Mouse (Mus musculus) lung, postnatal 0 days (tissue): ENCODE measurements around the gene Dnlz. TPM values are rescaled to one million over a fixed set of nuclear protein-coding genes. Genes with fewer than 3 reads are reported as not detected.

Experiments
- ATAC-seq: fragments of 200-750 bp; cut with Nextera tagmentation; 2 replicates; pipeline ENCODE4 v1.8.0; 2017; ENCODE audit warnings: moderate library complexity
- DNase-seq: peaks from one replicate; pipeline ENCODE4 v3.0.0-alpha.2; 2016; ENCODE audit warnings: low spot score
- H3K27ac ChIP-seq: fragments of 300-500 bp; sonication (generic); 2 replicates; pipeline ENCODE4 v1.5.1; 2014; ENCODE audit warnings: antibody characterized with exemption, mild to moderate bottlenecking, low read length, mixed read lengths
- H3K27me3 ChIP-seq: fragments of 300-500 bp; sonication (generic); replicated peaks from 2 replicates; pipeline ENCODE4 v1.6.1; 2014; ENCODE audit warnings: low read length, mixed read lengths; ENCODE audit not compliant: insufficient read depth
- H3K36me3 ChIP-seq: fragments of 300-500 bp; sonication (generic); 2 replicates; pipeline ENCODE4 v1.6.1; 2014; ENCODE audit warnings: low read length, mixed read lengths; ENCODE audit not compliant: insufficient read depth
- H3K4me1 ChIP-seq: fragments of 300-500 bp; sonication (generic); 2 replicates; pipeline ENCODE4 v1.6.1; 2014; ENCODE audit warnings: antibody characterized with exemption, low read depth, low read length, mixed read lengths; ENCODE audit not compliant: insufficient read depth
- H3K4me2 ChIP-seq: fragments of 300-500 bp; sonication (generic); replicated peaks from 2 replicates; pipeline ENCODE4 v1.6.1; 2014; ENCODE audit warnings: low read depth, mild to moderate bottlenecking, low read length, moderate library complexity, mixed read lengths
- H3K4me3 ChIP-seq: fragments of 300-500 bp; sonication (generic); 2 replicates; pipeline ENCODE4 v1.5.1; 2014; ENCODE audit warnings: low read depth, low read length
- H3K9ac ChIP-seq: fragments of 300-500 bp; sonication (generic); replicated peaks from 2 replicates; pipeline ENCODE4 v1.6.1; 2014; ENCODE audit warnings: low read depth, mild to moderate bottlenecking
- H3K9me3 ChIP-seq: fragments of 300-500 bp; sonication (generic); 2 replicates; pipeline ENCODE4 v1.6.1; 2016; ENCODE audit warnings: low read length, mixed read lengths
- CTCF ChIP-seq: IDR thresholded peaks from 2 replicates; pipeline ENCODE4 v1.5.1; 2016; ENCODE audit warnings: antibody characterized with exemption, mild to moderate bottlenecking
- EP300 ChIP-seq: IDR thresholded peaks from 2 replicates; pipeline ENCODE4 v1.6.1; 2016; ENCODE audit warnings: antibody characterized with exemption, mild to moderate bottlenecking, control low read depth
- WGBS: fragments of 180-500 bp; shearing (Covaris S2); extraction: QIAGEN DNeasy Blood & Tissue Kit; methylation state at CpG from one replicate; pipeline ENCODE4 v1.1.7; 2014; 5-methylcytosine and 5-hydroxymethylcytosine counted together
- polyA plus RNA-seq: library from polyadenylated mRNA; unstranded; fragments of >200 nt; fragmentation: Nextera tagmentation; extraction: Ambion mirVana; gene quantifications from 2 replicates; pipeline ENCODE4 v1.2.1, GENCODE M21; 2015

The Dnlz gene
- polyA plus RNA-seq, 1 experiment from 2014 or later: 15.5 TPM

- no peaks in the 10 kb centered on the region for H3K27me3 ChIP-seq
- no peak overlapping the region for H3K4me3 ChIP-seq
- ATAC-seq: no peak
- no peak overlapping the region for H3K27ac ChIP-seq
- peaks cover 18% of the 10 kb centered on the region; the same call in 1 of the 2 replicates for H3K4me1 ChIP-seq
- no peaks in the 10 kb centered on the region for H3K9me3 ChIP-seq
- H3K9ac ChIP-seq: no peak overlapping the region
- H3K4me2 ChIP-seq: no peak overlapping the region
- 55% methylated on average over 5 of the region's 5 CpGs for WGBS
- DNase-seq: no peak
- no peaks in the 10 kb centered on the region for H3K36me3 ChIP-seq
- no peak for TF ChIP-seq EP300
- no peak for TF ChIP-seq CTCF
Measured at GRCm38 (mm10) chr2:26311936-26312335, 40.0 kb downstream of the Dnlz start.

- Histone ChIP-seq H3K27ac (peak overlapping the region; percentile 78), H3K36me3 (no peaks in the 10 kb centered on the region), H3K4me1 (peaks cover 8% of the 10 kb centered on the region; the same call in 1 of the 2 replicates), H3K4me2 (no peak overlapping the region), H3K9me3 (no peaks in the 10 kb centered on the region), H3K9ac (no peak overlapping the region), H3K27me3 (no peaks in the 10 kb centered on the region), H3K4me3 (no peak overlapping the region)
- ATAC-seq (peak; percentile 80), DNase-seq (peak; percentile 93)
- 15% methylated on average over 10 of the region's 10 CpGs for WGBS
- TF ChIP-seq EP300: peak; percentile 55
- TF ChIP-seq CTCF: no peak
Measured at GRCm38 (mm10) chr2:26309739-26310138, 42.2 kb downstream of the Dnlz start.

- ATAC-seq (no peak), DNase-seq (no peak)
- H3K27ac ChIP-seq: no peak overlapping the region
- H3K4me1 ChIP-seq: peaks cover 3% of the 10 kb centered on the region; the same call in 1 of the 2 replicates
- no peaks in the 10 kb centered on the region for H3K9me3 ChIP-seq
- H3K36me3 ChIP-seq: no peaks in the 10 kb centered on the region
- H3K4me2 ChIP-seq: no peak overlapping the region
- 78% methylated on average over 3 of the region's 3 CpGs for WGBS
- no peak overlapping the region for H3K4me3 ChIP-seq
- TF ChIP-seq EP300 (no peak), CTCF (no peak)
- H3K27me3 ChIP-seq: no peaks in the 10 kb centered on the region
- H3K9ac ChIP-seq: no peak overlapping the region
Measured at GRCm38 (mm10) chr2:26306702-26307101, 45.2 kb downstream of the Dnlz start.

GRCm38 (mm10) chr2:26305555-26305954, 46.4 kb downstream of the Dnlz start:
- DNase-seq (no peak), ATAC-seq (no peak)
- Histone ChIP-seq H3K36me3 (no peaks in the 10 kb centered on the region), H3K4me1 (peaks cover 4% of the 10 kb centered on the region; the same call in 1 of the 2 replicates), H3K9me3 (no peaks in the 10 kb centered on the region), H3K4me3 (no peak overlapping the region), H3K27me3 (no peaks in the 10 kb centered on the region), H3K9ac (no peak overlapping the region), H3K4me2 (no peak overlapping the region), H3K27ac (no peak overlapping the region)
- 61% methylated on average over 2 of the region's 2 CpGs for WGBS
- no peak for TF ChIP-seq CTCF
- TF ChIP-seq EP300: no peak

GRCm38 (mm10) chr2:26304711-26305110, 47.2 kb downstream of the Dnlz start:
- DNase-seq (no peak), ATAC-seq (no peak)
- Histone ChIP-seq H3K9me3 (no peaks in the 10 kb centered on the region), H3K4me1 (peaks cover 10% of the 10 kb centered on the region; the same call in 1 of the 2 replicates), H3K27ac (no peak overlapping the region), H3K4me2 (no peak overlapping the region), H3K27me3 (no peaks in the 10 kb centered on the region), H3K9ac (no peak overlapping the region), H3K36me3 (no peaks in the 10 kb centered on the region), H3K4me3 (no peak overlapping the region)
- 29% methylated on average over 1 of the region's 1 CpGs for WGBS
- TF ChIP-seq CTCF: no peak
- no peak for TF ChIP-seq EP300

GRCm38 (mm10) chr2:26302005-26302503, 49.9 kb downstream of the Dnlz start:
- no peak for TF ChIP-seq CTCF
- peak; percentile 97 for TF ChIP-seq EP300
- DNase-seq (peak; percentile 86), ATAC-seq (peak; percentile 74)
- Histone ChIP-seq H3K9me3 (no peaks in the 10 kb centered on the region), H3K36me3 (no peaks in the 10 kb centered on the region), H3K4me3 (no peak overlapping the region), H3K4me1 (peaks cover 7% of the 10 kb centered on the region; the same call in 1 of the 2 replicates), H3K27me3 (no peaks in the 10 kb centered on the region), H3K4me2 (no peak overlapping the region), H3K9ac (no peak overlapping the region), H3K27ac (peak overlapping the region; percentile 72)
- WGBS: 66% methylated on average over 10 of the region's 10 CpGs

- no peaks in the 10 kb centered on the region for H3K27me3 ChIP-seq
- 0% methylated on average over 3 of the region's 3 CpGs for WGBS
- no peak for TF ChIP-seq EP300
- peak; percentile 92 for TF ChIP-seq CTCF
- H3K4me1 ChIP-seq: peaks cover 7% of the 10 kb centered on the region; the same call in 1 of the 2 replicates
- H3K4me3 ChIP-seq: no peak overlapping the region
- peak; percentile 92 for DNase-seq
- H3K36me3 ChIP-seq: no peaks in the 10 kb centered on the region
- H3K9ac ChIP-seq: no peak overlapping the region
- ATAC-seq: peak; percentile 49
- no peaks in the 10 kb centered on the region for H3K9me3 ChIP-seq
- H3K27ac ChIP-seq: no peak overlapping the region
- H3K4me2 ChIP-seq: no peak overlapping the region
Measured at GRCm38 (mm10) chr2:26300808-26301174, 51.1 kb downstream of the Dnlz start.
